Mouse (Mus musculus): ENCODE measurements at regions not wholly inside any gene's neighbourhood (a gene's known extent, or its start where the extent isn't known, plus 50 kb on each side); places are given as distances from the start of the nearest gene placed in this dataset.
A peak's percentile ranks its signal among the peaks of the same experiment; 100 is the strongest.

DNA sequence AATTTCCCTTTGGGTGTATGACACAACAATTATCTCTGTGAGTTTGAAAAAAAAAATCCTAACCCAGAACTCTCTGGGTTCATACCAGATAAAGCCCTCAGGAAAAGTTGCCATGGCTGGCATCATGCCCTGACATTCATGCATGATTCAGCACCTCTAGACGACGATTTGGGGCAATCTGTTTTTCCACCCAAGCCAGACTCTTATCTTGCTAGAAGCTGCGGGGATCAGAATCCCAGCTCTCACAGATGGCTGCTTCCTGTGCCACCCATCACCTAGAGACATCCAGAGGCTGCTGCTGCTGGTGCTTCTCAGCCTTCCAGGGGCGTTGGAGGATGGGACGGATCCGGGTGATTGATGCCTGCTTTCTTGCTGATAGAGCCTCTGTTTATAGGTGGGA is 209.2 kb downstream of the Cd47 start:
- peak; percentile 90 for DNase-seq

DNA sequence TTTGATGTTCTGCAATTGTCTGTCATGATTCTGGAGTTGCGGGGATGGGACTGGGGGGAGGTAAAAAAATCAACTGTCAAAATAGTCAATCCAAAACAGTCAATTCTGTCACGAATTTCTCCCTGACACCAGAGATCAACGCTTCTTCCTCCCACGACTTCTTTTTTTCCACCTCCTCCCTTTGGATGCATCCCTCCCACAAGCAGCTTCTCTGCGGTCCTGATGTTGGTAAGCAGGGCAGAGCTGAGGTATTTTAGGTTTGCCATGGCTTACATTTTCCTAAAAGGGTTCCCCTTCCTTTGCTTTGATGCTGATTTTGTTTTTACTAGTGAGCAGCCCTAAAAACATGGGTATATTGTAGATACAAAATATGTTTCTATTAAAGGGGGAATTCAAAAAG is 209.7 kb downstream of the Cd47 start:
- no peak for DNase-seq

DNA sequence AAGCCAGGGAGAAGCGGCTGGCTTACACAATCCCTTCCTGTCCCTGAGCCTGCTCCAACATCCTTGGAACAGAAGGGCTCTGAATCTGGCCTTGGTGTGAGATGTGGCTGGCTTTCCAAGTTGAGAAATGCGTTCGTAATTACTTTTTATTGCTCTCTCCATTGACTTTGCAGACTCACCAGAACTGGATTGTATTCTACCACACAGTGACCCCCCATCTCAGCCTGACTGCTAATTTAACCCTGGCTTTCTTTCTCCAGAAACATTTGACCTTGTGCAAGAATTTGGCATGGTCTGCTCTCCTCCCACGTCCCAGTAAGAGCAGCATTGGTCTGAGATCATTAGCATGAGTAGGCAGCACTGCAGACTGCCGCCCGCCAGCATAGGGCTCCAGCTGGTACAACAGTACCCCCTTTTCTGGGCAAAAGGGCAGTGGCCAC is 210.2 kb downstream of the Cd47 start:
- peak; percentile 86 for DNase-seq

DNA sequence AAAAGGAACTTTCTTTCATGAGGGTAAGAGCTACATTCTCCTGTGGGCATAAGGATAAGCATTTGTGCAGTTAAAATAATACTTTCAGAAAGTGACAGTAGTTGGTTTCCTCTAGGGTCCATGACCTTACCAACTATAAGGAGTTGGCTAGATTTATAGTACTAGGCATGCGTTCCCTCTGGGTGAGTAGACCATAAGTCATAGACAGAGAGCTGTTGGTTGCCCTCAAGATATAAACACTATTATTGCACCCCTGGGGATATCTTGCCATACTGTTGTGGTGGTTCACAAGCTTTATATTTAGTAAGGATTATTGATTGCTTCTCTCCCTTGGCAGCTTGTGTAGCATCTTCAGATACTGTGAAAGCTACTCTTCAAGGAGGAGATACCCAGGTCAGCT is 223.6 kb downstream of the Cd47 start:
- DNase-seq = no peak

DNA sequence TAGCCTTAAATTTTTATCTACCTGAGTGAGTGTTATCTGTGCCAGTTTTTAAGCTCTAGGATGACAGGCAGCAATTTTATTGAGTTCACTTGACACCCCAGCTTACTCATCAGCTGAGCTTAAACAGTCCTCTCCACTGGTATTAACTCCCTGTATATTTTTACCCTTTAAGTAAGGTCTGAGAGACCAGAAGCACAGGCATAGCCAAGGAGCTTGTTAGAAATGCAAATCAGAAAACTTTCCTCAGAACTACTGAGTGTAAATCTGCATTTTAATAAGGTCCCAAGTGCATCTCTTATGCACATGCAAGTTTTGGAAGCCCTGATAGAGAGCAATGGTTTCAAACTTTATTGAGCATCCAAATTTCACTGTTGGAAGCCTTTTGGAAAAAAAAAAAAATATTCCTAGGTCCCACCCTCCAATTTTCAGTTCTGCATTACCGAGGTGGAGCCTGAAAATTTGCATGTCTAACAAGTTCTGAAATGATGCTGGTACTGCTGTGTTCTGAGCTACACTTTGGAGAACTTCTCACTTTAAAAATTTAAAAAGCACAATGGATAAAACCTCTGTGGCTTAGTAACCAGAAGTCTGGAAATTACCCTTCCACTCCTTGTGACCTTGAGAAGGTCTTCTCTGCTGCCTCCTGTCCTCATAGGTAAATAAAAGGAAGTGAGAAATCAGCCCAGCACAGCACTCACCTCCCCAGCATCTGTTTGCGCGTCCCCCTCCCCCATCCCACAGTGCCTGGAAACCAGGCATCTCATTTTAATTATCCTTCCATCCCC is 226.0 kb downstream of the Cd47 start:
- no peak for DNase-seq

DNA sequence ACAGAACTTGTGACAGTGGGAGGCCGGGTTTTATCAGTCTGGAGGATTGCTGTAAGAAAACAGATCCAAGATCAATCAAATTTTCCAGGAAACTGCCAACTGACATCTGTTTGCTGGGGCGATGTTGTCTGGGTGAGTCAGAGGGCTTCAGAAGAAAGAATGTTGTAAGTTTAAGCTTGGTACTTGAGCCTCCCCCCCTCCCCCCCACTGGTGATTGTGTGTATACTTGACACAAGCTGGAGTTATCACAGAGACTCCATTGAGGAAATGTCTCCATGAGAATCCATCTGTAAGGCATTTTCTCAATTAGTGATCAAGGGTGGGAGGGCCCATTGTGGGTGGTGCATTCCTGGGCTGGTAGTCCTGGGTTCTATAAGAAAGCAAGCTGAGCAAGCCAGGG is 226.9 kb downstream of the Cd47 start:
- DNase-seq = no peak

DNA sequence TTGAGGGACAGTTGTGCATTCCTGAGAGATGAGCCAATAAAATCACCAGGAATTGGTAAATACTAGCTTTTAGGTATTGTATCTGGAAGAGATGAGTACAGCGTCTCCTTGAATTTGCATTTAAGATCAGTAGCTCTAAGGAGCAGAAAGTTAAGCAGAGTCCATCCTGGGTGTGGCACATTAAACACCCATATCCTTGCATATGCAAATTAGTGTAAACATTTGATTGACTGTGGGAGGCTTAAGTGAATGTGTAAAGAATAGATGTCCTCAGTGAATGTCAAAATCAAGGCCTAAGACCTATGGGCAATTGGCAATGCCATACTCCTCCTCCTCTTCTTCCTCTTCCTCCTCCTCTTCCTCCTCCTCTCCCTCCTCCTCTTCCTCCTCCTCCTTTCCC is 229.4 kb downstream of the Cd47 start:
- DNase-seq = no peak

DNA sequence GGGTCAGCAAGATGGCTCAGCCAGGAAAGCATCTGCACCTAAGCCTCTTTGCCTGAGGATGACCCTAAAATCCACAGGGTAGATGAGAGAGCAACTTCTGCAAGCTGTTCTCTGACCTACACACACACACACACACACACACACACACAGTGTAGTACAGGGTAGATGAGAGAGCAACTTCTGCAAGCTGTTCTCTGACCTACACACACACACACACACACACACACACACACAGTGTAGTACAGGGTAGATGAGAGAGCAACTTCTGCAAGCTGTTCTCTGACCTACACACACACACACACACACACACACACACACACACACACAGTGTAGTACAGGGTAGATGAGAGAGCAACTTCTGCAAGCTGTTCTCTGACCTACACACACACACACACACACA is 230.0 kb downstream of the Cd47 start:
- peak; percentile 10 for DNase-seq

DNA sequence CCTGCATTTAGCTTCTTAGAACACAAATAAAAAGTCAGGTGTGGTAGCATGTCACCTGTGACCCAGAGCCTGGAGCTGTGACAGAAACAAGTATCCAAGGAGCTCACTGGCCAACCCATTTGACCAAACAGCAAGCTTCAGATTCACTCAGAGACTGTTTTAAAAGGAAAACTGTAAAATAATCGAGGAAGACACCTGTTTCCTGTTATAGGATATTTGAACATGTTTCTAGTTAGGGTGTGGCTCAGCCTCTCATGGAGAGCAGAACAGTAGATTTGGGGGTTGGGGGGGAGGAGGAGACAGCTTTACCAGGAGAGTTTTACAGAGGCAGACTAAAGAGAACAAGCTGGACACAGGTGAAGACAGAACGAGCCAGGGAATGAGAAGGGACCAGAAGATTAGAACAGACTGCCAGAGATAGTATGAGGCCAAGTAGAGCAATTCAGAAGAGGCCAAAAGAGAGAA is 230.6 kb downstream of the Cd47 start:
- DNase-seq = no peak

DNA sequence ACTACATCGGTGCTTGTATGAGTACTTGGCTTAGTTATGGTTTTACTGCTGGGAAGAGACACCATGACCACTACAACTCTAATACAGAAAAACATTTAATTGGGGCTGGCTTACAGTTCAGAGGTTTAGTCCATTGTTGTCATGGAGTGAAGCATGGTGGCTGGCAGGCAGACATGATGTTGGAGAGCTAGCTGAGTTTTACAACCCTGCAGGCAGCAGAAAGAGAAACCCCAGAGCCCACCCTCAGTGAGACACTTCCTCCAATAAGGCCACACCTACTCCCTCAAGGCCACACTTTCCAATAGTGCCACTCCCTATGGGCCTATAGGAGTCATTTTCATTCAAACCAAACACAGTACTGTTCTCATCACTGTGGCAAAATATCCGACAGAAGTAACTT is 232.5 kb downstream of the Cd47 start:
- no peak for DNase-seq

DNA sequence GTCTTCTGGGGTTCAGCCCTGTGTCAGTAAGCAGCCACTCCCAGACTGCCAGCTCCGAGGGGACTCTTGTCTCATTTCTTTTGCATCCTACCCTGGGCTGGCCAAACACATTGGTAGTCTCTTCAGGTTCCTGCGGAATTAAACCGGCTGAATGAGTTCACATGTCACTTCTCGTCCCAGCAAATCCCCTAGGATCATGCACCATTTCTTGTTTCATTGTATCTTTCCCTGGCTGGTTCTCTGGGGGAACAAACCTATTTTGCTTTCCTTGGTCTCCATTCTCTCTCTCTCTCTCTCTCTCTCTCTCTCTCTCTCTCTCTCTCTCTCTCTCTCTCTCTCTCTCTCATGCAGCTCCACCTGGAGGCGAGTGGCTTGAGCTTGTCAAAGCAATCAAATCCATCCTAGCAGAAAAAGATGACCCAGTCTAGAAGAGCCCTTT is 236.0 kb downstream of the Cd47 start:
- DNase-seq = peak; percentile 23

DNA sequence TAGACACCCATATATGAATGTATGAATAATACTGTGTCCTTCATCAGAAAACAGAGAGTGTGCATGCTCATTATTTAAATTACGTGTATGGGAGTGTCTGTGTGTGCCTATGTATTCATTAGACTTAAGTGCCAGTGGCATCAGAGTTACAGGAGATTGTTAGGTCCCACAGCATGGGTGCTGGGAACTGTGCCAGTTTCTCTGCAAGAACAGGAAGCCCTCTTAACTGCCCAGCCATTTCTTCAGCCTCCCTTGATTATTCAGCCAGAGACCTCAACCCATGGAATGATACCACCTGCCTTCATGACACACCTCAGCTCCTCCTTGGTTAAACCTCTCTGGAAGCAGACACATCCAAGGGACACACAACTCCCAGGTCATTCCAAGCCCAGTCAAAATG is 243.8 kb downstream of the Cd47 start:
- no peak for DNase-seq

DNA sequence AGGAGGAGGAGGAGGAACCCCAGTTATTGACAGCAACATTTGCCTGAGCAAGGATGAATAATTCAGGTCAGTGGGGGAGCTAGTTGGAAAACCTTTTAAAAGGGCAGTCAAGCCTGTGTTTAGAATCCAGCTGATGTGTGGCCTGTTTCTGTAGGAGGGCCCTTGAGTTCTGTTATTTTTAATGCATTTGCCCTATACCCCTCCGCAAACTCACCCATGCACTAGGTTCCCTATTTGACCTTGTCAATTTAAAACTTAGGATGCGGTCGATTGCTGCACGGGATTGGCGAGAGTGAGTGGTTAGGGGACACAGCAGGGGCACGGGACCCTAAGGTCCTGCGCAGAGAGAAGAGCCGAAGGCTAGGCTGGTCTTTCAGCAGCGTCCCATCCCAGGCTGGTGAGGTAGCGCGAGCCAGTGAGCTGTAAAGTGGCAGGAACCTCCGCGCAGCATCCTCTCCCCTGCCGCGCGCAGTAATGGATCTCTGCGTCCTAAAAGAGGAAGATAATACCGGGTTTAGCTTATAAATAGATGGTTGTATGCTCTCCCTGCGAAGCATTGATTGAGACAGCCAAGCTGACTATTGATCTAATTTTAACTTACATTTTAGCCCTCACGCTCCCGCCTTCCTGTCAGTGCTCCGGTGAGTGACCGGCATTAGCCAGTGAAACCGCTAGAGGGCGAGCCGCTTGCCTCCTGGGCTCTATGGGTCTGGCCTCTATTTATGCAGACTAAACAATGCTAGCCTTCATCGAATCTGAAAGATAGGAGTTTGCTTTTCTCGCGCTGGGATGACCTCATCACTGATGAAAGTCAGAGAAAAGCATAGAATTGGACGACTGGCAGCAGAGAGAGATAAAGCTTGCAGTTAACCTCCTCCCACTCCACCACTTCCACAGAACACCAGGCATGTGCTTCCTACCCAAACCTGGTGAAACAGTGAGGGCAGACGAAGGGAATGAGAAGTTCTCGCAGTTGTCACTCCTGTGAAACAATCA is 245.5 kb downstream of the Cd47 start:
- DNase-seq = peak; percentile 80

DNA sequence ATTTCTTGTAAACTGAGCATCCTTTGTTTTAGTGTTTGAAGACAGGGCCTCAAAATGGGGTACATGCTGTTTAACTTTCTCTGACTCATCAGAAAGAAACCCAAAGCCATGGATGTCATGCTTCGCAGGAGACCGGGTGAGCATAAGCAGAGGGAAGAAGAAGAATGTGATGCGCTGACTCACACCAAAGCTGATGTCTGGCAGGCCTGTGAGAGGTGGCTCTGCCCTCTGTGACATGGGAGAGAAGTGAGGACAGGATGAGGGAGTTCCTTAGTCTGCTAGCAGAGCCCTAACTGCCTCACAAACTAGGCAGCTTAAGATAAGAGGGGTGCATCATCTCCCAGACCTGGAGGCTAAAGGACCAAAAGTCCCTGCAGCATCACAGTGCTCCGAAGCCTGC is 263.2 kb downstream of the Cd47 start:
- no peak for DNase-seq

DNA sequence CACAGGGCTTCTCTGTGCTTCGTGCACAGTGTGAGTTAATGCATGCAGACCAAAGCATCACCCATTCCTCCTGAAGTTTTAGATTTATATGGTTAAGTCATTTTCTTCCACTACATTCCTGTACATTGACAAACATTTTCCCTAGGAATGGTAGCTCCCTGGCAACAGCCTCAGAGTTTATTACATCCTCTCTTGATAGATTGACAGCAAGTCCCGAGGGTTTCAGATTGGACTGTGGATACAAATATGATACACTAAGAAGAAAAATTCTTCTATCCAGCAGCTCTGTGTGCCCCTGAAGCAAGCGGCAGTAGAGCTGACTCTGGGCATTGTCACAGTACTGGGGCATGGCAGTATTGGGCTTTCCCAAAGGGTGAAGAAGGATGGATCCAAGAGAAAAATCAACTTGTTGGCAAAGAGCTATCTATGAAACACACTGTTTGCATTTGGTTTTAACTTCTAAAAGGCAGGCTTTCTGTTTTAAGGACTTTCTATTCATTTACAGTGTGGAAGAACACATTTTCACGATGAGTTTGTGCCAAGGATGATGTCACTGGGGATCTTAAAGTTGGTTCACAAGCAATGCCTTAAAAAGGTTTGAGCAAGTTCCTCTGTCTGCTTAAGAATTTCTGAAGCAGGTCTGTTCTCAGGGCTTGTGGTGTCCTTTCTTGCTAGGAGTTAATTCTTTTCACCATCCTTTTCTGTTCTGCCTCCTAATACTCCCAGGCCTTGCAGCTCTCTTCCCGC is 265.2 kb downstream of the Cd47 start:
- no peak for DNase-seq

DNA sequence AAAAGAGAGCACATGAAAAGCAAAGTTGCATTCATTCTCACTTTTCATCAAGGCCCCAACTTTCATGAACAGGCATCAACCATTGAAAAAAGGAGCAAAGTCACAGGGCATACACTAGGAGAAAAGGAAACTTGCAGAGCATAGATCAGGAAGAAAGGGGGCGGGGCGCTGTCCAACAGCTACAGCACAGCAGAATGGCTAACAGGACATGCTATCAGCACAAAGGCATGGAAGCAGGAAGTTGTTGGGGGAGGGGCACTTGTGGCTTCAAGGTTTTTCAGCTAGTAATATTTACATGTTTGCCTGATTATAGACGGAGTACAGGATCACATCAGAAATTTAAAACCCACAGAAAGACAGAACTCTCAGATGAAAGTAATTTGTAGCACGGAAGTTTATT is 268.7 kb downstream of the Cd47 start:
- DNase-seq = no peak

DNA sequence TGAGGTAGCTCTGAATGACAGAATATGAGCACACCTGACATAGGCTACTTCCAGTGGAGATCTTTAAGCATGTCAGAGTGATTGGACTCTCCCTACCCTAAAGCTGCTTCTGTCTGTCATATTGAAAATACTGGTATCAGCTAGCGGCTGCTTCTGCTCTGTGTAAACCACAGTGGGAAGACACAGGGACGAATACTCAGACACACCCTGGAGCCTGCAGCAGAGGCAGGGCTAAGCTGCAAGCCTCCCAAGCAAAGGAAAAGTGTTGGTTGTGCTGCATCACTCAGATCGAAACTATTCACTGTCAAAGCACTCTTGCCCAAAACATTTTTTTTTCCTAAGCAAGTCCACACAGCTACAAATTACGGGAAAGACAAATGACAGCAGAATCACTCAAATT is 270.4 kb downstream of the Cd47 start:
- DNase-seq = no peak

DNA sequence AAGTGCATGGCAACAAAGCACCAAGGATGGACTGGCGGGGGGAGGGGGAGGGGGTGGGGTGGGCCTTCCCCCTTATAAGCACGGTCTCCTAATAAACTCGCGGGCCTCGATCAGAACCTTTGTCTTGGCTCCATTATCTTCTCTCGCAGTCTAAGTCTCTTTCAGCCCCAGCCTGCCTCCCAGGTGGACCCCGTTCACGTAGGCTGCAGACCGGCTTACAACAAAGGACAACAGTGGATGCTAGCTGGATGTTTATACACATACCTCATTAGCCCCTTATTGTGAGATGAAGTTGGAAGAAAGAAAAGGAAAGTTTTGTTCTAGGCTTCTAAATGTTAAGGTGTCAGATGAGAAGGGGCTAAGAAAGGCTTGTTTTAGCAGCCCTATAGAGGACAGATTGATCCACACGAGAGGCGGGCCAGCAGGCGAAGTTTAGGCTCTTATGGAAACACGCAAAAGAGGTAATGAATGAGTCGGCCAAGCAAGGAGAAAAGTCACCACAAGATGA is 272.6 kb downstream of the Cd47 start:
- DNase-seq = no peak

DNA sequence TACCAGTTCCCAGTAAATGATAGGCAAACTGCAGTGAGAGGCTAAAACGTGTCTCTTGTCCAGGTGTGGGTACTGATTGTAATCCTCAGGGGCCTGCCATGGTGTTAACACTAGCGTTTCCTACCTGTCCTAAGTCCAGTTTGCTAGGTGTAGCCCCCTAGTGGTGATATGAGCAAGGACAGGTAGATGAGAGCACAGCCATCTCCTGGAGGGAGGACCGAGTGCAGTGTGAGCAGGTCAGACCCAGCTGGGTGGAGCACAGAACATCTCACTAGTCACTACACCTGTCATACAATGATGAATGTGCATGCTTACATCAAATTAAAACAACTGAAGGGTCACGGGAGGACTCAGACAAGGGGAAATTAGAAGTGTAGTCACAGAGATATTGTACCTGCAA is 273.6 kb downstream of the Cd47 start:
- DNase-seq = peak; percentile 6

DNA sequence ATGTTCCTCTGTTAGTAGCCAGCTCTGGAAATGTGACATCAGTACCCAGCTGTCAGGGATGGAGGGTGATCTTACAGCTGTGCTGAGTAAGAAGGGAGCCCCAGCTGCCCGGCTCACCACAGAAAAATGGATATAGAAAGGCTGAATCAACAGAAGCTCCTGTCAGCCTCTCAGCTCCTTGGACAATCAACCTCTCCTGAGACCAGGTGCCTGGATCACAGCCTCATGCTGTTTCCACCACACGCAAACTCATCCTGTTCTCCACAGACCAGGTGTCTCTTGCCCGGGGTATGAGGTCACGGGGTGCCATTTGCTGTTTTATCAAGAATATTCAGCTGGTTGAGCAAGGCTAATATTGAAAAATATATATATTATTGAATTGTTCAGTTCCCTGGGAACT is 275.3 kb downstream of the Cd47 start:
- DNase-seq = no peak

DNA sequence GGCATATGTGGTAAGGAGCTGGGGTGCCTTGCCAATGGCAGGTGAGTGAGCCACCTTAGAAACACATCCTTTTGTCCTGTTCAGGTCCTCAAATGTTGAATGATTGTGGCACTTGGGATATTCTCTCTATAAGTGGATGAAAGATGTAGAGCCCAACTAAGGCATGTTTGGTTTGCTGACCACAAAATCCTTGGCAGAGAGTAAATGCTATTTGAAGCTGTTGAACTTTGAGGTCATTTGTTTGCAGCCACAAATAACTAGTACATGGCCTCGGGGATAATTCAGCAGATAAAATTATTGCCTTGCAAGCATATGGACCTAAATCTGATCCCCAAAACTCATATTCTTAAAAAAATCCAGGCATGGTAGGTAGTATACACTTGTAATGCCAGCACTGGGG is 281.2 kb downstream of the Cd47 start:
- no peak for DNase-seq

DNA sequence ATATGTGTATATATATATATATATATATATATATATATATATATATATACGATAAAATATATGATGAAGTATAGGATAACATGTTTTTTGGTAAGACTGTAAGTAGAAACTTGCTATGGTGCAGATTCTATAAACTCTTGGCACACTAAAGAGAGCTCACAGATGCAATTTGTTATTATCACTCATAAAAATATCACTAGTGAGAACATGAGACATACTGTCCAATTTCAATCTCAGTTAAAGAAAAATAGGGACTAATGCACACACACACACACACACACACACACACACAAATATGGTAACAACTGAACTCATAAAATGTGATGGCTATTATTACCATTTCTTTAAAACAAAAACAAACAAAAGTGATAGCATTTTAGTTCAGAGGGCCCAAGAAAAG is 292.0 kb downstream of the Cd47 start:
- no peak for DNase-seq

Measured in adrenal gland, adult 2 months (tissue).